Mouse (Mus musculus) embryonic facial prominence, embryonic 14.5 days (tissue): ENCODE results near the gene Klc1. TPM values are rescaled to one million over a fixed set of nuclear protein-coding genes. Genes with fewer than 3 reads are reported as not detected.

ENCODE experiments used
- ATAC-seq: fragments of 200-750 bp; cut with Nextera tagmentation; 2 replicates; pipeline ENCODE4 v1.8.0; 2017; ENCODE audit warnings: low read depth, moderate number of reproducible peaks, moderate TSS enrichment
- DNase-seq: peaks from one replicate; pipeline ENCODE4 v3.0.0-alpha.2; 2015; ENCODE audit warnings: low spot score
- H3K27ac ChIP-seq: fragments of 300-500 bp; sonication (generic); replicated peaks from 2 replicates; pipeline ENCODE4 v1.5.1; 2014; ENCODE audit warnings: low read depth, mild to moderate bottlenecking, low read length, moderate library complexity
- H3K27me3 ChIP-seq: fragments of 300-500 bp; sonication (generic); replicated peaks from 2 replicates; pipeline ENCODE4 v1.6.1; 2014; ENCODE audit warnings: low read length; ENCODE audit not compliant: control insufficient read depth, insufficient read depth
- H3K36me3 ChIP-seq: fragments of 300-500 bp; sonication (generic); 2 replicates; pipeline ENCODE4 v1.6.1; 2014; ENCODE audit warnings: low read length, mixed read lengths; ENCODE audit not compliant: control insufficient read depth, insufficient read depth
- H3K4me1 ChIP-seq: fragments of 300-500 bp; sonication (generic); 2 replicates; pipeline ENCODE4 v1.6.1; 2014; ENCODE audit warnings: antibody characterized with exemption, low read length; ENCODE audit not compliant: control insufficient read depth, insufficient read depth
- H3K4me2 ChIP-seq: fragments of 300-500 bp; sonication (generic); 2 replicates; pipeline ENCODE4 v1.6.1; 2014; ENCODE audit warnings: low read depth, mild to moderate bottlenecking, low read length, moderate library complexity, mixed read lengths
- H3K4me3 ChIP-seq: fragments of 300-500 bp; sonication (generic); 2 replicates; pipeline ENCODE4 v1.5.1; 2014; ENCODE audit warnings: low read depth, mild to moderate bottlenecking, low read length
- H3K9ac ChIP-seq: fragments of 300-500 bp; sonication (generic); 2 replicates; pipeline ENCODE4 v1.6.1; 2014; ENCODE audit warnings: low read depth, mild to moderate bottlenecking, low read length, moderate library complexity, mixed read lengths
- H3K9me3 ChIP-seq: fragments of 300-500 bp; sonication (generic); 2 replicates; pipeline ENCODE4 v1.6.1; 2016; ENCODE audit warnings: low read length; ENCODE audit not compliant: control insufficient read depth
- WGBS: fragments of 180-500 bp; shearing (Covaris S2); extraction: QIAGEN DNeasy Blood & Tissue Kit; methylation state at CpG from one replicate; pipeline ENCODE4 v1.1.7; 2014; 5-methylcytosine and 5-hydroxymethylcytosine counted together
- polyA plus RNA-seq: library from polyadenylated mRNA; unstranded; fragments of >200 nt; fragmentation: Nextera tagmentation; extraction: Ambion mirVana; gene quantifications from 2 replicates; pipeline ENCODE4 v1.2.1, GENCODE M21; 2014

The Klc1 gene
- polyA plus RNA-seq, 1 experiment from 2014 or later, result 128 TPM

GRCm38 (mm10) chr12:111791474-111792104 lies 32.9 kb downstream of the Klc1 start:
- Histone ChIP-seq H3K36me3 (peaks cover 100% of the 10 kb centered on the region), H3K4me2 (no peak overlapping the region), H3K9ac (no peak overlapping the region), H3K27ac (no peak overlapping the region), H3K27me3 (no peaks in the 10 kb centered on the region), H3K9me3 (no peaks in the 10 kb centered on the region), H3K4me3 (no peak overlapping the region), H3K4me1 (no peaks in the 10 kb centered on the region)
- ATAC-seq (no peak), DNase-seq (no peak)
- WGBS, result 89% methylated on average over 13 of the region's 13 CpGs

GRCm38 (mm10) chr12:111794102-111794501 lies 35.5 kb downstream of the Klc1 start:
- DNase-seq, result no peak
- WGBS, result 73% methylated on average over 21 of the region's 22 CpGs
- H3K27me3 ChIP-seq, result no peaks in the 10 kb centered on the region
- no peak overlapping the region for H3K27ac ChIP-seq
- no peak overlapping the region for H3K4me2 ChIP-seq
- no peak overlapping the region for H3K9ac ChIP-seq
- ATAC-seq, result no peak; the same call in 1 of the 2 replicates
- no peaks in the 10 kb centered on the region for H3K9me3 ChIP-seq
- no peak overlapping the region for H3K4me3 ChIP-seq
- no peaks in the 10 kb centered on the region for H3K4me1 ChIP-seq
- peaks cover 97% of the 10 kb centered on the region for H3K36me3 ChIP-seq

- WGBS, result 90% methylated on average over 18 of the region's 18 CpGs
Measured at GRCm38 (mm10) chr12:111794526-111795179, 36.0 kb downstream of the Klc1 start.

GRCm38 (mm10) chr12:111795180-111795895 lies 36.7 kb downstream of the Klc1 start:
- Histone ChIP-seq H3K36me3 (peaks cover 94% of the 10 kb centered on the region), H3K27ac (no peak overlapping the region), H3K4me1 (no peaks in the 10 kb centered on the region), H3K4me2 (no peak overlapping the region), H3K9ac (no peak overlapping the region), H3K4me3 (no peak overlapping the region), H3K9me3 (no peaks in the 10 kb centered on the region), H3K27me3 (no peaks in the 10 kb centered on the region)
- no peak for DNase-seq
- WGBS, result 91% methylated on average over 28 of the region's 28 CpGs
- no peak for ATAC-seq

More at GRCm38 (mm10) chr12:111794526-111795179, 36.0 kb downstream of the Klc1 start:
- no peak overlapping the region for H3K4me3 ChIP-seq
- H3K4me1 ChIP-seq, result no peaks in the 10 kb centered on the region
- no peak overlapping the region for H3K27ac ChIP-seq
- ATAC-seq (no peak), DNase-seq (no peak)
- no peaks in the 10 kb centered on the region for H3K27me3 ChIP-seq
- no peak overlapping the region for H3K4me2 ChIP-seq
- H3K36me3 ChIP-seq, result peaks cover 96% of the 10 kb centered on the region
- H3K9ac ChIP-seq, result no peak overlapping the region
- no peaks in the 10 kb centered on the region for H3K9me3 ChIP-seq

GRCm38 (mm10) chr12:111797251-111797650 lies 38.6 kb downstream of the Klc1 start:
- Histone ChIP-seq H3K4me3 (no peak overlapping the region), H3K4me1 (no peaks in the 10 kb centered on the region), H3K27me3 (no peaks in the 10 kb centered on the region), H3K36me3 (peaks cover 94% of the 10 kb centered on the region), H3K9me3 (no peaks in the 10 kb centered on the region), H3K4me2 (no peak overlapping the region), H3K9ac (no peak overlapping the region), H3K27ac (no peak overlapping the region)
- DNase-seq (no peak), ATAC-seq (no peak)
- 76% methylated on average over 8 of the region's 8 CpGs for WGBS

- Histone ChIP-seq H3K4me2 (no peak overlapping the region), H3K4me3 (no peak overlapping the region), H3K4me1 (no peaks in the 10 kb centered on the region), H3K9me3 (no peaks in the 10 kb centered on the region), H3K9ac (no peak overlapping the region), H3K27ac (no peak overlapping the region), H3K36me3 (peaks cover 93% of the 10 kb centered on the region), H3K27me3 (no peaks in the 10 kb centered on the region)
- WGBS, result 85% methylated on average over 13 of the region's 13 CpGs
- ATAC-seq (no peak), DNase-seq (no peak)
Measured at GRCm38 (mm10) chr12:111798493-111798892, 39.8 kb downstream of the Klc1 start.

GRCm38 (mm10) chr12:111800459-111801183 lies 42.0 kb downstream of the Klc1 start:
- DNase-seq (no peak), ATAC-seq (no peak)
- no peaks in the 10 kb centered on the region for H3K4me1 ChIP-seq
- no peak overlapping the region for H3K4me2 ChIP-seq
- H3K36me3 ChIP-seq, result peaks cover 93% of the 10 kb centered on the region
- no peak overlapping the region for H3K27ac ChIP-seq
- no peak overlapping the region for H3K4me3 ChIP-seq
- H3K9ac ChIP-seq, result no peak overlapping the region
- H3K9me3 ChIP-seq, result no peaks in the 10 kb centered on the region
- no peaks in the 10 kb centered on the region for H3K27me3 ChIP-seq
- 87% methylated on average over 10 of the region's 10 CpGs for WGBS

GRCm38 (mm10) chr12:111803538-111803937 lies 44.9 kb downstream of the Klc1 start:
- Histone ChIP-seq H3K27me3 (no peaks in the 10 kb centered on the region), H3K9me3 (no peaks in the 10 kb centered on the region), H3K9ac (no peak overlapping the region), H3K4me1 (no peaks in the 10 kb centered on the region), H3K4me2 (no peak overlapping the region), H3K36me3 (peaks cover 95% of the 10 kb centered on the region), H3K4me3 (no peak overlapping the region), H3K27ac (no peak overlapping the region)
- ATAC-seq, result no peak
- no peak for DNase-seq
- 89% methylated on average over 5 of the region's 5 CpGs for WGBS
